Mouse (Mus musculus): ENCODE measurements around the gene Pla2g2c. TPM values are rescaled to one million over a fixed set of nuclear protein-coding genes. Genes with fewer than 3 reads are reported as not detected.

Gene Pla2g2c
- total RNA-seq (2021) = under 1 TPM in 1 of 2 experiments, not detected in 1; 0.10 TPM

DNA sequence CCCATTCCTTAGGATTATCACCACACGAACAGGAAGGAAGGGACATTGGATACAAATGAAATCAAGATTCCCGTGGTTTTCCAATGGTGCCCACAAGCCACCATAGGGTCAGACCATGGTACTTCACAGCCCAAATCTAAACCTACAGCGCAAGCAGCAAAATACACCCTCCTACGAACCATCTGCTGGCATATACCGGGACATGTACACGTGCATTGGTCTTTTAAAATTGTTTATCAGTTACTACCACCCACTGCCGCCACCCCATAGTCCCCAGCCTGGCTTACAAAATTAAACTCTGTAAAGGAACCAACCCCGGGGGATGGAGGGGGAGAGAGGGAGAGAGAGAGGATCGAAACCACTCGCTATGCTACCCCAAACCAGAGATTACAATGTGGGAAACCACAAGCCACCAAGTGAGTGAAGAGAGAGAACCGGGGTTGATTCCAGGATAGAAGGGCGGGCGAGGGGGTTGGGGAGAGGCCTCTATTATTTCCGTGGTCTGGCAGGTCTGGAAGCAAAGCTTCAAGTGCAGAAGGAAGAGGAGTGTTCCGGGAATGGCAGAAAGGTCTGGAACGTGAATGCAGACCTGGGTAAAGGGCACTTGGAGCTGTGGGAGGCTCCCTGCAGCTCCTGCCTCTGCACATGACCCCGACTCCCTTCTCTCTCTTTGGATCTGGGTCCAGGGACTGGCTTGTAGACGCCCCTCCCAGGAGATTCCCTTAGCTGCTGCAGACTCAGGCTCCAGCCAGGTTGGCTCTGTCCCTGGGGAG, at the start of gene Pla2g2c:
Gene Pla2g2c, plus strand, starts transcription at position 439 of the 773 bp plus-strand sequence.
- intact Hi-C loops (cut with DNase I) = no loop called here
- DNase-seq = no peak

DNA sequence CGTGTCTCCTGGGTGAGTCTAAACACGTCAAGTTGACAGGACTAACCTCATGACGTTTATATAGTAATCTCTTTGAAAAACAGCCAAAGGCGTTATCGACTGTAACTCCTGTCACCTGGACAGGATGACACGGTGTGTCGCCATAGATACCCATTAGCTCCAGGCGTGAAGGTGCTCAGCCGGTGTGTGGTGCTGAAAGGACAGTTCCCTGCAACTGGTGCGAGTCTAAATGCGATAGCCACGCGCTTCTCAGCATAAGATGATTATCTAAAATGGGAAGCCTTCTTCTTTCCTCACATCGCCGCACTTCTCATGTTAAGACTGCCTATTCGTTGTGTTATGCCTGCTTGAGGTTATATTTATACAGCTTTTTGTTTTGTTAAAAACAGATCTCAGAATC, 48.1 kb upstream of the Pla2g2c start:
- DNase-seq = no peak
- intact Hi-C loops (cut with DNase I) = no loop called here

DNA sequence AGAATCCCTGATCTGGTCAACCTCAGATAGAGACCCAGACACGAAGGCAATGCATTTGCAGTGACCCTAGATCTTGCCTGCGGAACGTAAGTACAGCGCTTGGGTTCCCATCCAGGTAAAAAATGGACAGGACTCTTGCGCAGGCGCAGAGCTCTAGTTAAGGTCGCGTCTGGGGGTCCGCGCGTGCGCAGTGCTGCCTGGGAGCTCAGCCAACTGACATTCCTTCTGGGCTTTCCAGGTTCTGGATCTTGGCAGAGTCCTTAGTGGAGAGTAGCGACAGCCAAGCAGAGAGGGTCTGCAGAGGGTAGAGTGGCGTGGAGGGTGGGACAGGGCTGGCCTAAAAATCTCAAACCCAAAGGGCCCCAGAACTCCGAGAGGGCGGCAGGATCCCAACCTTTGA, 47.0 kb upstream of the Pla2g2c start:
- peak; percentile 92 for DNase-seq
- intact Hi-C loops (cut with DNase I) = no loop called here

DNA sequence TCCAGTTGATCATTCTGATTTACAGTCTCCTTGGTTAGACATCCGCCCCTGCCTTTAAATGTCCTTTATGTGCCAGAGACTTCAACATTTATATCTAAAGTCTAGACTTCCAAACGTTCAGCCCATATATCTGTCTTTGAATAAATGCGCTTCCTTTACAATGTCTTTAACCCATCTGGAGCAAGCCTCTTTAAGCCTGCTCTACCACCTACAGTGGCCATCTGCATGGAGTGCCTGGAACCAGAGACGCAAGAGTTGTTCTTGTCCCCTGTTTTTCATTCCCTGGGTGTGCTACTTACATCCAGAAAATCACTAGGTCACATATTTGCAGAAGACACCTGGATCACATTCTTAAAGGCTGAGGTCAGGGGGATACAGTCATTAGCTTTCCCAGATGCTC, 44.5 kb upstream of the Pla2g2c start:
- intact Hi-C loops (cut with DNase I) = no loop called here
- no peak for DNase-seq

DNA sequence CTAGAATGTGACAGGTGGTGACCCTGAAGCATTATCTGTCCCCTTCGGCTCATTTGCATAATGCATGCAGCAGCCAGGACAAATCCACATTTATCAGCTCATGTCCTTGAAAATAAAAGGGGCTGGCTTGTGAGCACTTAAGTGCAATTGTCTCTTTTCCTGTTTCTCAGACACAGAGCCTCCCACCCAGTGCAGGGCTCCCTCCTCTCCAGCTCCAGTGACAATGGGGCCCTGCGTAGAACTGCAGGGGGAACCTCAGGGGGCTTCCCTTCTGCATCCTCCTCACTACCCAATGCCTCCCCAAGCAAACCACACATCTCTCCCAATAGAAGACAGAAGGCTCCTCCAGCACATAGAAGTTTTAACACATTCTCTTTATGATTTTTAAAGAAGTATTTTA, 41.8 kb upstream of the Pla2g2c start:
- intact Hi-C loops (cut with DNase I) = no loop called here

DNA sequence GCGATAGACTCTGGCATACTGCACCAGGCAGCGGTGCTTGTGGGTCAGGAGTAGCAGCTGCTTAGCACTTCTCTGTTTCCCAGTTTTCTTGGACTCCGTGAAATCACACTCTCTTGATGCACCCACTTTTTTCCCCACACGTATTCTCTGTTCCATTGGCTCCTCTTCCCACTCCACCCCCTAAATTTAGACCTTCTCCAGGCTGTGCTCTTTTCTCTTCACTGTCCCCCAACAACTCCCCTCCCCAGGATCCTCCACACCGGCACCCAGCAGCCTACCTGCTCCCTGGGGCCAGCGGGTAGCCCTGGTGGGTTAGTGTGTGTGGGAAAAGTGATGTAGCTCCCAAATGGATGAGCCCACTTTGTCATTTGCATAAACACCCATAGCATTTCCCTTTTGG, 38.8 kb upstream of the Pla2g2c start:
- no peak for DNase-seq
- intact Hi-C loops (cut with DNase I) = no loop called here

More for the DNA sequence above, 41.8 kb upstream of the Pla2g2c start:
- no peak for DNase-seq

DNA sequence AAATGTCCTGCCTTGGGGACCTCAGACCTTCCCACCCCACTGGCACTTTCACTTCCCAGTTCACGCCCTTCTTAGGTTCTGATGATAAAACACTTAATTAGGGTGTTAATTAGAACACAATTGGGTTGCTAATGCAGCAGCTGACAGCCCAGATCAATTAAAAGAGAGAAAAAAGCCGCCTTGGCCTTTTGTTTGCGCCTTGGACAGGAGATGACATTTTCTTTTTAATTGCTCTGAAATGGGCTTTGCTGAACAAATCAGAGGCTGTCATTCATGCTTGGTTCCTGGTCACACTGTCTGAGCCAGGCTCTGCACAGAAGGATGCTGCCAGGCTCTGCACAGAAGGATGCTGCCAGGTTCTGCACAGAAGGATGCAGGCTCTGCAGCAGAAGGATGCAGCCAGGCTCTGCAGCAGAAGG, 35.5 kb upstream of the Pla2g2c start:
- intact Hi-C loops (cut with DNase I) = no loop called here
- peak; percentile 33 for DNase-seq

DNA sequence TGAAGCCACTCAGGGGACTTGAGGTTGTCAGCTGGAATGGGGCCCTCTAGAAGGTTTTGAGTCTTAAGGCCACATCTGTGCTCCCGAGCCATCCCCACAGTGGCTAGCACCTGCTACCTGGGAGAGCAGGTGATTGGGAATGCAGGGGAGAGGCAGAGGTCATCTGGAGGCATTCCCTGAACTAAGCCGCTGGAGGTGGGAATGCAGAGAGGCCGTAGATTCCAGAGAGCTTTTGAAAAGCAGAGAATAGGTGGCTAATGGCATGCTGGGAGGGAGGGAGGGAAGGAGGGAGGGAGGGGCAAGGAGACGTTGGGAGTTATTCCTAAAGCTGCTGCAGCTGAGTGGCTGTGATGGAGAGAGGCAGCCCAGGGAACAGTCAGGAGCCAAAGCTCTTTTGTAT, 34.0 kb upstream of the Pla2g2c start:
- no peak for DNase-seq
- intact Hi-C loops (cut with DNase I) = loop anchor here (10.0 kb wide), 1 partner anchor 126 kb away; no protein-coding TSS in a partner anchor

DNA sequence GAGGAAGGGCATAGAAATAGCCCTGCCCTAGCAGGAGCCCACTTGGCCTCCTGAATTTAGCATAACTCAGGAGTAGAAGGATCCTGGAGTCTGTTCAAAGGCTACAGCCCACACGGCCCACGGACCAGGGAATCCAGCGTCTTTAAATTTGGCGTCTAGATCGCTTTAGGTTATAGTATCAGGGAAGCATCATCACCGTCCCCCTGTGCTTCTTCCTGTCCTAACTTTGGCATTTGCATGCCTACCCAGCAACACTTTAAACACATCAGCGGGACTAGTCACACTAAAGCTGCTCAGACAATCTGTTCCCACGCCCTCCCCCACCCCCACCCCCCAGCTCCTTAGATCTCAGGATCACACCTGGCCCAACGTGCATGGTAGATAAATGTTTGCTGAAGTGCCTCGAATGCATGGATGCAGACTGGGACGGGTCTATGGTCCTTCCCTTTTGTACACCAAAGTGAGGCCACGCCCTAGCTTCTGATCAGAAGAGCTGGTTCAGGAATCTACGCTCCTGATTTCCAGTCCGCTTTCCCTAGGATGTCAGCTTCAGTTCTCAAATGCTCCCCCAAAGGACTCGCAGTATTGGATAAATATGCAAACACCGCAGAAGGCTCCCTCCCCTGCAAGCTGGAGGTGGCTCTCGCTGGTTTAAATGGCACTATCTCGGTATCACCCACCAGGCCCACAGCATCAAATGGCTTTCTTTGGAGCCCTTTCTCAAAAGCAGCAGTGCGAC, 33.0 kb upstream of the Pla2g2c start:
- intact Hi-C loops (cut with DNase I) = loop anchor here (10.0 kb wide), 1 partner anchor 127 kb away; no protein-coding TSS in a partner anchor

DNA sequence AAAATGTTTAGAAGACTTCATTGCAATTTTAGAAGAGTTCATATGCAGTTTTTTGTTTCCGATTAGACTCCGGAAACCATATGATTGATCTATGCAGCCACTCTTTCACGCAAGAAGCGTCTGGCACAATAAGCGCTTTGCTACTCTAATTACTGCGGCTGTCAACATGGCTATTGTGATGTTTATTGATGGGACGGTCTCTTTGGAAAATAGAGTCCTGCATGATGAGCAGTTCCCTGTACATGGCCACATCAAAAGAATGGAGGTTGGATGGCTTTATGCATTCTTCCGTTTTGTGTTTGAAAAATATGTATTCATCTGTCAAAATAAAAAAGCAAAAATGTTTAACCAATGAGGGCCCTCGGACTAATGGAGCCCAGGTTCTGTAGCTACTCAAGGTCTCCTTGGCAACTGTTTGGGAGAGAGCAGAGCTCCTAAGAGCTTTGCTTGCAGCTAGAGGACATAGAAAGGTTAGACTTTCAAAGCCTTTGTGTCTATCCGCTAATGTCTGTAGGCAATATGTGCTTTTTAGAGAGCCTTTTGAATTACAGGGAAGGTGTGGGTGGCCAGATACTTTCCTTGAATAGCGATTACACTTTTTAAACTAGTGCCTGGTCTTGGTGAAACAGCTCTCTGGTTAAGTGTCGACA, 31.4 kb upstream of the Pla2g2c start:
- no peak for DNase-seq
- intact Hi-C loops (cut with DNase I) = loop anchor here (10.0 kb wide), 1 partner anchor 128 kb away; no protein-coding TSS in a partner anchor

More for the DNA sequence above, 33.0 kb upstream of the Pla2g2c start:
- no peak for DNase-seq

DNA sequence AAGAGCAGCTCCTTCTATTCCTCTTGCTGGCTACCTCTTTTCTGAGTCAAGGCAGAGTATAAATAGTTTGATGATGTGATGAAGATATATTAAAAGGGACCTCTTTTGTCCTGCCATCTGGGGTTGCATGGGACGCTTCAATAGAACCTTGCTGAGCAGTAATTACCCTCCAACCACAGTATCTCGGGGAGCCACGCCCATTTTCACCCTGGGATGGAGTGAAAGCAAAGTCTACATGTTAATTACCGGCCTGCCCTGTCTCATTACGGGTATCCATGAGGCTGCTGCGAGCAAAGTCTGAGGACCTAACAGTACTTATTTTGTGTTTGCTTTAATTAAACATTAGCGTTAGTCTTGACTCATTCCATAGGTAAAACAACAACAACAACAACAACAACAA, 27.9 kb upstream of the Pla2g2c start:
- no peak for DNase-seq
- intact Hi-C loops (cut with DNase I) = loop anchor here (10.0 kb wide), 1 partner anchor 132 kb away; no protein-coding TSS in a partner anchor

DNA sequence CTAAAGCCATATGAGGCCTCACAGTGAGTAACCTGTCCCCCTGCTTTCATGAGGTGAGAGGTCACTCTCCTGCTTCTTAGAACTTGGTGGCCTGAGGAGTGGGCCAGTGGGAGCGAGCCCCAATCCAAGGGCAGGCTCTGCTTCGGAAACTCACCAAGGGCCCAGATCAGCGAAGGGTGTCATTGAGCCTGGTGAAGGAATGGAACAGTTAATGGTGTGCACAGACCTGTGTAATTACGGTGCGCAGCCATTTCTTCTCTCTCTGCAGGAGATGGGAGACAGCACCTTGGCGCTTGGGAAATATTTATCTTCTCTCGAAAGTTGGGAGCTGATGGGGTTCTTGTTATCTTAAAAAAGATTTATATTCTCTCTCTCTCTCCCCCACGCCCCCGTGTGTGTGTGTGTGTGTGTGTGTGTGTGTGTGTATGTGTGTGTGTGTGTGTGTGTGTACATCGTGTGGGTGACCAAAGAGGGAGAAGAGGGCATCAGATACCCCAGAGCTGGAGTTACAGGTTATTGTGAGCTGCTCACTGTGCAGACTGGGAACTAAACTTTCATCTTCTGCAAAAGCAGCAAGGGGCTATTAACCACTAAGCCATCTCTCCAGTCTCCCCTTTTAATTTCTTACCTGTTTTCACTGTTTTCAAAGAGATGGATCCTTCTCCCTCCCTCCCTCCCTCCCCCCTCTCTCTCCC, 27.3 kb upstream of the Pla2g2c start:
- no peak for DNase-seq
- intact Hi-C loops (cut with DNase I) = loop anchor here (10.0 kb wide), 1 partner anchor 133 kb away; no protein-coding TSS in a partner anchor

DNA sequence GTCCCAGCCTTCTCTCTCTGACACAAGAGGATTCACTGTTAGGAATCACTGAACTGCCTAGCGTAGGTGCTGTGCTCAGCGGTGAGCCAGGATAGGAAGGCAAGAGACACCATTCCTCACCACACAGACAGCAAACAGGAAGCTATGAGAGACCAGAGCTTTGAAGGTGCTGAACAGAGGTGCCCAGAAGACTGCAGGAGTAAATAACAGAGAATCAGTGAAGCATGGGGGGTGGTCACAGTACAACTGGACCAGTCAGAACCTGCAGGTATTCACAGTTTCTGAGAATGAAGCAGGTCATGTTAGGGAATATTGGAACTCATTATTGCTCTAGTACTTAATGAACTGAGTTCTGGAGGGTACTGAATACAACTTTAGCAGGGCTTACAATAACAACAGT, 26.3 kb upstream of the Pla2g2c start:
- no peak for DNase-seq
- intact Hi-C loops (cut with DNase I) = loop anchor here (10.0 kb wide), 1 partner anchor 133 kb away; no protein-coding TSS in a partner anchor

DNA sequence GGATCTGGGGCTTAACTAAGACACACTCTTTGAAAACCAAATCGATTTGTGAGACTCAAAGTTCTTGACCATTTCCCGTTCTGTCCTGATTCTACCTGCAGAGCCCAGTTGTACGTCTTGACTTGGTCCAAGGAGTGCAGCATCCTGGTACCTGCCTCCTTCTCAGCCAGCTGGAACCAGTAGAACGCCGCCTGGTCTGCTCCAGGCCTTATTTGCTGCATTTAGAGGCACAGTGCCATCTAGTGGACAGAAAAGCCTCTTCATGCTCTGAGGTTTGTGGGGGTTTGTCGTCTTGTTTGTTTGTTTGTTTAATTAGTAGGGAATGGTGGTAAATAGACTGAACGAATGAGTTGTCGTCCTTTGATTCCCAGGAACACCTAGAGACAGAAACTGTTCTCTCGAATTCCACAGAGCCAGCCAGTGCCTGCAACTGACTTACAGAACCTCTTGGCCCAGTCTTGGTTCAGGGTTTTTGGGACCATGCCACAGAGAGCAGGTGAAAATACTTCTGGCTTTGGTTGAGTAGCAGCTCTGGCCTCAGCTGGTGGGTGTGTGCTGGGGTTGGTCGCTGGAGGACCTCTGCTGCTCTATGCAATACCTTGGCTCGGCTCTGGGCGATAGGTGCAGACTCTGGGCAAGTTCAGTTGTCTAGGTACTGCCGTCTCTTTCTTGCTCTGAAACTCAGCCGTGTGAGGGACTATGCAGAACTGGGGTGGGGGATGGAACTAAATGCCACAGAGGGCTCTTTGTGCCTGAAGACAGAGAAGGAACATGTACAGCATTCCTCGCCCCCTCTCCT, 24.2 kb upstream of the Pla2g2c start:
- DNase-seq = peak; percentile 68
- intact Hi-C loops (cut with DNase I) = loop anchor here (5.0 to 10.0 kb wide), 4 partner anchors 94 to 253 kb away; no protein-coding TSS in a partner anchor

DNA sequence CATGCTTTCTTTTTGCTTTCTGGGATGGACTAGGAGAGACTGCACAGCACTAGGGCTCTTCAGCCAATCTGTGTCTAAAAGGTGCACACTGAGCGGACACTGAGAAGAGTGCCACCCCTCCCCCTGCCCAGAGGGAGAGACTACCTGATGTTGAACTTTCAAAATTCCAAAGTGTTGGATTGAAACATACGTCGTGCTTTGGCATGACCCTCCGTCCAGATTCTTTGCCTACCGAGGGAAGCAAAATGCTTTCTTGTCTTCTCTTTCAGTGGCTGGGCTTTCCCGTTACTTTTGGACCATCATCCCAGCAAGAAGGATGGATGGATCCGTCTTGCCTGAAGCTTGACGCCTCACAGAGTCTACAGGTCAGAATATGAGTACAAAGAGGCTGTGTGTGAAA, 23.5 kb upstream of the Pla2g2c start:
- no peak for DNase-seq
- intact Hi-C loops (cut with DNase I) = loop anchor here (5.0 to 10.0 kb wide), 4 partner anchors 94 to 254 kb away; no protein-coding TSS in a partner anchor

DNA sequence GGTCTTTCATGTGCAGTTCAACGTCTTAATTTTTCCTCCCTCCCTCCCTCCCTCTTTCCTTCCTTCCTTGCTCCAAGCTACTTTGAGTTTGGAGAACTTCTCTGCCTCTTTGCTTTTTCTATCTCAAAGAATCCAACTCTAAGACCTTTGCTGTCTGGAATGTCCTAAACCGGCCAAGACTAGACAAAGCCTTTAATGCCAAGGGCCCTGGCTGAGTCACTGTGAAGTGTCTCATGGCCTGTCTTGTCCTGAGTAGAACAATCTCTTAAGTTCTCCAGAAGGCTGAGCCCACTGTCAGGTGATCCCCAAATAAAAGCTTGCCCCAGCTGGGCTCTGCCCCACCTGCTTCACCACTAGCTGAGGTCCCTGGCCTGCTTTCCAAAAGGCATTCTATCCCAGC, 22.6 kb upstream of the Pla2g2c start:
- intact Hi-C loops (cut with DNase I) = loop anchor here (5.0 to 10.0 kb wide), 4 partner anchors 93 to 255 kb away; no protein-coding TSS in a partner anchor
- no peak for DNase-seq

DNA sequence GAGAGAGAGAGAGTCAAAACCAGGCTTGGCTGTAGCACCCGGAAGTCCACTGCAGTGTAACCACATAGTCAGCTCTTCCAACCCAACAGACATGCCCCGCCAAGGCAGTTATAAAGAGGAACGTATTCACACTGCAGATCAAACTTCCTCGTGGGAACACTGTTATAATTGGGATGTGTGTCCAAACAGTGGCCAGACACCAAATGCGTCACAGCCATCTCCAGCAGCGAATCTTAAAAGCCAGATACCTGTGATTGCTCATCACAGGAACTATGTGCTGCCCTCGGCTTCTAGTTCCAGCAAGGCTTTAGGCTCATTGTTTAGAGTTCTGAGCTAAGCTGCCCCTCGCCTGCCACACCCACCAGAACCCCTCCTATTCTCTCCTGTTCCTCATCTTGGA, 22.1 kb upstream of the Pla2g2c start:
- DNase-seq = no peak
- intact Hi-C loops (cut with DNase I) = loop anchor here (5.0 to 10.0 kb wide), 4 partner anchors 92 to 255 kb away; no protein-coding TSS in a partner anchor

DNA sequence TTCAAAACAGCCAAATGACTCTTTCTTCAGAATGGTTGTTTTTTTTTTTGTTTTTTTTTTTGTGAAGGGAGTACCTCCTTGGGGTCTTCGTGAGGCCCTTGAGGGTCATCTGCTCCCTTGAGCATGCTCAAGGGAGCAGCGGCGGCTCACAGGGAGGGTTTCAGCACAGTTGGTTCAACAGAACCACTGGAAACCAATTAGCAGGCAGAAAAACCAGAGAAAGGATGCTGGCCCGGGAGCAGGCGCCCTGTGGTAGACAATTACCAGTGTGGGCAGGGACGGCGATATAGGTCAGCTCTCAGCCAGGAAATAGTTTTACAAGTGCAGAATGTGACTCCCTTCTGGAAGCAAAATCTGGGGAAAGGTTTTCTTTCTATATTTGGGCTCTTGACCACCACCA, 21.0 kb upstream of the Pla2g2c start:
- intact Hi-C loops (cut with DNase I) = loop anchor here (5.0 to 10.0 kb wide), 4 partner anchors 91 to 256 kb away; no protein-coding TSS in a partner anchor
- DNase-seq = no peak

DNA sequence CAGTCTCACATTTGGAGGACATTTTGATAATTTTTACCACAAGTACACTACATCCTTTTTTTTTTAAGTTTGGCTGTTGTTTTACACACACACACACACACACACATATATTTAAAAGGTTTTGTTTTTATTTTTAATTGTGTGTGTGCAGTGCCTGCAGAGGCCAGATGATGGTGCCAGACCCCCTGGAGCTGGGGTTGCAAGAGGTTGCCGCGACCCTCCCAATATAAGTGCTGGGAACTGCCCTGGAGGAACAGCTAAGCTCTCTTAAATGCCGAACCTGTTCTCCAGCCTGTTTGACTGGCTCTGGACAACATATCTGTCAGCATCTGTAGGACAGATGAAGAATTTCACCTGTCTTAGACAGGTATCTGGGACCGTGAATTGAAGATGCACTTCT, 20.4 kb upstream of the Pla2g2c start:
- DNase-seq = no peak
- intact Hi-C loops (cut with DNase I) = loop anchor here (5.0 to 10.0 kb wide), 4 partner anchors 91 to 257 kb away; no protein-coding TSS in a partner anchor
